Mouse (Mus musculus) kidney, postnatal 25 days (tissue): Measurements from ENCODE around the gene Acer2.

Experiments used
- DNase-seq, 2 experiments: peaks; one replicate each; pipeline ENCODE4 v3.0.0; 2021; ENCODE audit warnings: mixed read lengths in 2 of 2

Gene Acer2

GRCm38 (mm10) chr4:86897411-86897810, 23.2 kb downstream of the Acer2 start:
- peak; percentile 38 to 77 for DNase-seq

- peak; percentile 78 to 89 for DNase-seq
Measured at GRCm38 (mm10) chr4:86898791-86899474, 24.7 kb downstream of the Acer2 start.

GRCm38 (mm10) chr4:86902351-86902750, 28.2 kb downstream of the Acer2 start:
- DNase-seq, result peak; percentile 60 to 86

- no peak for DNase-seq
Measured at GRCm38 (mm10) chr4:86904969-86905368, 30.8 kb downstream of the Acer2 start.

GRCm38 (mm10) chr4:86905869-86906268, 31.7 kb downstream of the Acer2 start:
- DNase-seq, result no peak

- DNase-seq, result no peak
Measured at GRCm38 (mm10) chr4:86911576-86912341, 37.6 kb downstream of the Acer2 start.

- DNase-seq, result no peak
Measured at GRCm38 (mm10) chr4:86912757-86913156, 38.6 kb downstream of the Acer2 start.

GRCm38 (mm10) chr4:86916062-86916461, 41.9 kb downstream of the Acer2 start:
- DNase-seq, result peak in 1 of 2 experiments; percentile 20

GRCm38 (mm10) chr4:86923476-86924055, 49.4 kb downstream of the Acer2 start:
- DNase-seq, result no peak

- DNase-seq, result peak; percentile 79 to 92
Measured at GRCm38 (mm10) chr4:86924804-86925458, 50.7 kb downstream of the Acer2 start.

GRCm38 (mm10) chr4:86926997-86927396, 52.8 kb downstream of the Acer2 start:
- no peak for DNase-seq

- no peak for DNase-seq
Measured at GRCm38 (mm10) chr4:86930101-86930635, 56.0 kb downstream of the Acer2 start.

GRCm38 (mm10) chr4:86930636-86931456, 56.6 kb downstream of the Acer2 start:
- DNase-seq, result peak; percentile 19 to 48

- no peak for DNase-seq
Measured at GRCm38 (mm10) chr4:86933026-86933425, 58.8 kb downstream of the Acer2 start.

GRCm38 (mm10) chr4:86936217-86936616, 62.0 kb downstream of the Acer2 start:
- DNase-seq, result no peak

GRCm38 (mm10) chr4:86936706-86937105, 62.5 kb downstream of the Acer2 start:
- DNase-seq, result no peak

- DNase-seq, result peak in 1 of 2 experiments; percentile 18
Measured at GRCm38 (mm10) chr4:86942656-86943055, 68.5 kb downstream of the Acer2 start.

- DNase-seq, result no peak
Measured at GRCm38 (mm10) chr4:86943296-86943695, 69.1 kb downstream of the Acer2 start.

- no peak for DNase-seq
Measured at GRCm38 (mm10) chr4:86948794-86949193, 74.6 kb downstream of the Acer2 start.

- peak in 1 of 2 experiments; percentile 16 for DNase-seq
Measured at GRCm38 (mm10) chr4:86953519-86953918, 79.3 kb downstream of the Acer2 start.

GRCm38 (mm10) chr4:86955448-86955847, 81.3 kb downstream of the Acer2 start:
- DNase-seq, result no peak
